Mouse (Mus musculus) megakaryocyte, embryonic 14.5 days (primary cell): ENCODE measurements around the gene Tcaf2. TPM values are rescaled to one million over a fixed set of nuclear protein-coding genes. Genes with fewer than 3 reads are reported as not detected.

Experiments
- H3K27me3 ChIP-seq: replicated peaks from 2 replicates; pipeline ENCODE3; 2012; ENCODE audit warnings: inconsistent platforms
- H3K36me3 ChIP-seq: replicated peaks from 2 replicates; pipeline ENCODE3; 2012; ENCODE audit warnings: low read length, inconsistent platforms, mixed read lengths
- H3K4me1 ChIP-seq: 2 replicates; pipeline ENCODE4 v1.6.1; 2012; ENCODE audit warnings: inconsistent platforms
- H3K4me3 ChIP-seq: replicated peaks from 2 replicates; pipeline ENCODE3; 2012; ENCODE audit warnings: moderate library complexity, mild to moderate bottlenecking, inconsistent platforms
- H3K9me3 ChIP-seq: 2 replicates; pipeline ENCODE4 v1.6.1; 2012; ENCODE audit warnings: inconsistent platforms
- FLI1 ChIP-seq: IDR thresholded peaks from 2 replicates; pipeline ENCODE4 v1.6.1; 2012; ENCODE audit warnings: low read length, inconsistent platforms, mixed read lengths
- GATA1 ChIP-seq: IDR thresholded peaks from 3 replicates; pipeline ENCODE4 v1.6.1; 2012; ENCODE audit warnings: mixed read lengths, low read length, inconsistent platforms, borderline replicate concordance
- polyA plus RNA-seq: library from polyadenylated mRNA; stranded (reverse); fragments of >175 nt; gene quantifications from 2 replicates; pipeline ENCODE4 v1.2.3, GENCODE M21; 2012; ENCODE audit warnings: low replicate concordance; ENCODE audit not compliant: insufficient read depth

Tcaf2 gene
- polyA plus RNA-seq, 1 experiment = not detected

- no peaks in the 10 kb centered on the region for H3K9me3 ChIP-seq
- TF ChIP-seq GATA1 (no peak), FLI1 (no peak)
These were observed 62.1 kb downstream of the Tcaf2 start for GRCm38 (mm10) chr6:42582741-42583487.

GRCm38 (mm10) chr6:42578678-42579077 lies 66.4 kb downstream of the Tcaf2 start:
- Histone ChIP-seq H3K36me3 (no peaks in the 10 kb centered on the region), H3K4me1 (no peaks in the 10 kb centered on the region; the same call in 1 of the 2 replicates), H3K27me3 (peaks cover 3% of the 10 kb centered on the region), H3K9me3 (no peaks in the 10 kb centered on the region), H3K4me3 (no peak overlapping the region)
- TF ChIP-seq GATA1 (no peak), FLI1 (no peak)

More at GRCm38 (mm10) chr6:42582741-42583487, 62.1 kb downstream of the Tcaf2 start:
- Histone ChIP-seq H3K36me3 (no peaks in the 10 kb centered on the region), H3K4me1 (no peaks in the 10 kb centered on the region; the same call in 1 of the 2 replicates), H3K27me3 (peaks cover 3% of the 10 kb centered on the region), H3K4me3 (peak overlapping the region; percentile 40)

GRCm38 (mm10) chr6:42577433-42577832 lies 67.6 kb downstream of the Tcaf2 start:
- no peaks in the 10 kb centered on the region for H3K27me3 ChIP-seq
- H3K36me3 ChIP-seq = no peaks in the 10 kb centered on the region
- no peaks in the 10 kb centered on the region for H3K4me1 ChIP-seq
- H3K9me3 ChIP-seq = no peaks in the 10 kb centered on the region
- TF ChIP-seq FLI1 = no peak
- no peak for TF ChIP-seq GATA1
- no peak overlapping the region for H3K4me3 ChIP-seq

Other genes starting within 250 kb of the Tcaf2 start
- gene Tas2r143, start 245.0 kb downstream of the Tcaf2 start, polyA plus RNA-seq = not detected in 2 replicates
- not detected in 2 replicates for gene Tas2r135, start 239.8 kb downstream of the Tcaf2 start, polyA plus RNA-seq
- gene Tas2r126, start 210.7 kb downstream of the Tcaf2 start, polyA plus RNA-seq = not detected in 2 replicates
- gene Olfr458, start 180.1 kb downstream of the Tcaf2 start, polyA plus RNA-seq = not detected in 2 replicates
- gene Olfr457, start 168.9 kb downstream of the Tcaf2 start, polyA plus RNA-seq = not detected in 2 replicates
- not detected in 2 replicates for gene Olfr456, start 158.0 kb downstream of the Tcaf2 start, polyA plus RNA-seq
- gene Olfr455, start 97.7 kb downstream of the Tcaf2 start, polyA plus RNA-seq = not detected in 2 replicates
- not detected in 2 replicates for gene Tcaf3, start 47.6 kb downstream of the Tcaf2 start, polyA plus RNA-seq
- gene Tcaf1, start 64.8 kb upstream of the Tcaf2 start, polyA plus RNA-seq = not detected in 2 replicates
- gene Olfr453, start 94.1 kb upstream of the Tcaf2 start, polyA plus RNA-seq = not detected in 2 replicates
- not detected in 2 replicates for gene Olfr38, start 111.2 kb upstream of the Tcaf2 start, polyA plus RNA-seq
- gene Olfr452, start 139.8 kb upstream of the Tcaf2 start, polyA plus RNA-seq = not detected in 2 replicates
- gene Olfr450, start 166.7 kb upstream of the Tcaf2 start, polyA plus RNA-seq = not detected in 2 replicates
- not detected in 2 replicates for gene Olfr449, start 189.1 kb upstream of the Tcaf2 start, polyA plus RNA-seq
- 1.00 TPM in 1 of 2 replicates, not detected in the other for gene Olfr448, start 245.2 kb upstream of the Tcaf2 start, polyA plus RNA-seq